Mouse (Mus musculus) right cerebral cortex, postnatal 25 days (tissue): ENCODE measurements around the gene Vmn1r94.
"Not testable (repeated sequence)": the region's sequence is repeated elsewhere in the genome, so short reads cannot be mapped to it uniquely, and the experiment has no call there.

Source experiments
- DNase-seq: peaks from one replicate; pipeline ENCODE4 v3.0.0; 2022

The Vmn1r94 gene

GRCm38 (mm10) chr7:20168277-20168676 lies at the start of gene Vmn1r94:
Gene Vmn1r94, minus strand, starts transcription at chr7:20168377.
- DNase-seq: not testable (repeated sequence)

- not testable (repeated sequence) for DNase-seq
These were observed 37.3 kb upstream of the Vmn1r94 start, which contains the start of gene Gm6164 for GRCm38 (mm10) chr7:20205507-20205906. Gene Gm6164, minus strand, starts transcription at chr7:20205607.

GRCm38 (mm10) chr7:20193410-20193809 lies 25.2 kb upstream of the Vmn1r94 start, which contains the start of gene Vmn1r95:
Gene Vmn1r95, plus strand, starts transcription at chr7:20193710.
- not testable (repeated sequence) for DNase-seq

GRCm38 (mm10) chr7:20138988-20139387 lies 29.2 kb downstream of the Vmn1r94 start, which contains the start of gene Vmn1r93:
Gene Vmn1r93, minus strand, starts transcription at chr7:20139088.
- not testable (repeated sequence) for DNase-seq

- DNase-seq: not testable (repeated sequence)
These were observed 45.7 kb downstream of the Vmn1r94 start, which contains the start of gene Gm16442 for GRCm38 (mm10) chr7:20122479-20122878. Gene Gm16442, minus strand, starts transcription at chr7:20122579.
